Mouse (Mus musculus): Measurements from ENCODE around the gene Zfp609. TPM values are rescaled to one million over a fixed set of nuclear protein-coding genes. Genes with fewer than 3 reads are reported as not detected.

The Zfp609 gene
- total and polyA plus RNA-seq, 2 experiments: 2.8 to 4.4 TPM

DNA sequence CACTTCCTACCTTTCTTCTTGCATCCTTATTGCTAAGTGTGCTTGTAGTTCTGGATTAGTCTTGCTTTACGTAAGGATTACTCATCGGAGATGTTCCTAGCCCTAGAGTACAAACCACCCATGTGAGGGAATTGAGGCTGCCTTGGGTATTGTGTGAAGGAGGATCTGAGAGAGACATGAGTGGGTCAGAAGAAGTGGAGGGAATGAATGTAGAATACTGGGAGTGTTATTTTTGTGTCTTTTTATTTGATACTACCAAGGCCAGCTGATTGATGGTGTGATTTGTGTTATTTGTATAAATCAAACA lies 145.8 kb downstream of the Zfp609 start:
- TF ChIP-seq CTCF (IDR thresholded peaks at IDR 0.05; ENCODE audit: low read depth, low read length): no peak
- TF ChIP-seq POLR2A (IDR thresholded peaks at IDR 0.05; ENCODE audit: extremely low read depth, insufficient read depth, low read length): no peak
- Histone ChIP-seq H3K4me3 (ENCODE audit: insufficient read depth, low read depth, low read length) (no peak overlapping the region), H3K79me2 (ENCODE audit: control insufficient read depth, insufficient read depth, low read length) (peaks cover 27% of the 10 kb centered on the region; the same call in 1 of the 2 replicates), H3K36me3 (ENCODE audit: control insufficient read depth, insufficient read depth, low read length) (peaks cover 5% of the 10 kb centered on the region; the same call in 1 of the 2 replicates), H3K4me1 (ENCODE audit: control insufficient read depth, insufficient read depth, low read length) (peaks cover 24% of the 10 kb centered on the region), H3K27me3 (ENCODE audit: control insufficient read depth, insufficient read depth, low read length) (no peaks in the 10 kb centered on the region), H3K27ac (replicated peaks; ENCODE audit: insufficient read depth, low read depth, low read length) (0 out of 2 replicates have a peak overlapping the region, but pooled peaks have one; percentile 18), H3K9ac (ENCODE audit: low read depth, low read length) (no peak overlapping the region)
- no peak for DNase-seq (ENCODE audit: extremely low read depth, low read depth, low spot score)
- WGBS: 90% methylated on average over 2 of the region's 2 CpGs

DNA sequence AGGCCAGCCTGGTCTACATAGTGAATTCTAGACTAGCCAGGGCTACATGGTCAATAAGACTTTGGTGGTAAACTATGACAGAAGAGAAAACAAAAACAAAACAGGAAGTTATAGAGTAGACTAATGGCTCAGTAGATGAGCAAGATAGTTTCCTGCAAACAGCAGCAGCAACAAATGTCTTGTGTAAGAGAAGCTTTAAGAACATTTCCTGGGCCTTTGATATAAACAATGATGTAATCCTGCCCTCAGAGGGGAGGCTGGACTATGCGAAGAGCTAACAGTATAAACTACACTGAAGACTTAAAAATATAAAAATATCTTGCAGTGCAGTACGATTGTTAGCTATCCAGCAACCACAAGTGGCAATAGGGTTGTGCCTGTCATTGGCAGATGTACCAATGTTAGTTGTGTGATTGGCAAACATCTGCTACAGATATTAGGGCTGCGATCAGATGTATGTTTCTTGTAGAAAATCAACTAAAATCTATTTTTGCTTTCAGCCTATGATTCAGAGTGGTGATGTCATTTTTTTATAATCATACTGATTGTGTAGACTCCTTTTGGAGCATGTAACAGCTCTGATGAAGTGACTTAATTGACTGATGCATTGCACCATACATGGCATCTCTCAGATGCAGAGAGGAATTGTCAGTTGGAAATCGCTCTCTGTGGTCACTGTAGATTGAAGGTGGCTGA lies 146.3 kb downstream of the Zfp609 start:
- H3K4me3 ChIP-seq (ENCODE audit: insufficient read depth, low read depth, low read length): no peak overlapping the region
- peak; percentile 37 for DNase-seq (ENCODE audit: extremely low read depth, low read depth, low spot score)
- H3K9ac ChIP-seq (ENCODE audit: low read depth, low read length): no peak overlapping the region
- H3K36me3 ChIP-seq (ENCODE audit: control insufficient read depth, insufficient read depth, low read length): no peaks in the 10 kb centered on the region
- no peaks in the 10 kb centered on the region for H3K27me3 ChIP-seq (ENCODE audit: control insufficient read depth, insufficient read depth, low read length)
- H3K4me1 ChIP-seq (ENCODE audit: control insufficient read depth, insufficient read depth, low read length): peaks cover 24% of the 10 kb centered on the region
- H3K79me2 ChIP-seq (ENCODE audit: control insufficient read depth, insufficient read depth, low read length): peaks cover 27% of the 10 kb centered on the region; the same call in 1 of the 2 replicates
- TF ChIP-seq POLR2A (IDR thresholded peaks at IDR 0.05; ENCODE audit: extremely low read depth, insufficient read depth, low read length) (no peak), CTCF (IDR thresholded peaks at IDR 0.05; ENCODE audit: low read depth, low read length) (no peak)
- WGBS: 50% methylated on average over 4 of the region's 4 CpGs
- H3K27ac ChIP-seq (replicated peaks; ENCODE audit: insufficient read depth, low read depth, low read length): peak overlapping the region; percentile 42; the same call in 1 of the 2 replicates

DNA sequence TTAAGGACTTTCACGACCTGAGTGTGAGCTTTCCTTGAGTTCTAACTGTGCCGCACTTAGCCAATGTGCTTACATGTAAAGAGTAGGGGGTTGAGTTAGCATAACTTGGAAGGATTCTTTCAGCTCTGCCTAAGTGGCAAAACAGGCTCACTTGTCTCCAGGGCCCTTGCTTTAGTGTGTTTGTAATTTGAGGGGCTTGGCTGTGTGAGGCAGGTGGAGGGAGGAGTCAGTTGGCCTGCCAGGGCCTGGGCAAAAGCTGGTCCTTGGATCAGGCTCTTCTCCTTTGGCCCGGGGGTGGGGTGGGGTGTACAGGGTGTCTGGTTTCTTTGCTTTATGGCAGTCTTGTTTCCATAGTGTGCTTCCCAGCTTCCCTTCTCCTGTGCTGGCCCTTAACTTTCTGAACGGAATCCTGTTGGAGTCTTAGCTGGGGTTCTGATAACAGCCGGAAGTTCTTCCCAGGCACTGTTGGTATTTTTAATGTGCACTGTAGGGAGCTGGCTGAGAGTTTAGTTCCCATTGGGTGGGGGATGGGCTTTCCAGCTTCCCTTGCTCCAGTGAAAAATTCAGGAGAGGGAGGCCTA lies 148.1 kb downstream of the Zfp609 start:
- TF ChIP-seq POLR2A (IDR thresholded peaks at IDR 0.05; ENCODE audit: extremely low read depth, insufficient read depth, low read length): no peak
- TF ChIP-seq CTCF (IDR thresholded peaks at IDR 0.05; ENCODE audit: low read depth, low read length): no peak
- peaks cover 20% of the 10 kb centered on the region; the same call in 1 of the 2 replicates for H3K79me2 ChIP-seq (ENCODE audit: control insufficient read depth, insufficient read depth, low read length)
- WGBS: 38% methylated on average over 5 of the region's 5 CpGs
- no peaks in the 10 kb centered on the region for H3K36me3 ChIP-seq (ENCODE audit: control insufficient read depth, insufficient read depth, low read length)
- H3K27me3 ChIP-seq (ENCODE audit: control insufficient read depth, insufficient read depth, low read length): no peaks in the 10 kb centered on the region
- H3K4me1 ChIP-seq (ENCODE audit: control insufficient read depth, insufficient read depth, low read length): peaks cover 26% of the 10 kb centered on the region
- peak overlapping the region; percentile 76 for H3K27ac ChIP-seq (replicated peaks; ENCODE audit: insufficient read depth, low read depth, low read length)
- H3K9ac ChIP-seq (ENCODE audit: low read depth, low read length): peak overlapping the region; percentile 53
- peak; percentile 38 for DNase-seq (ENCODE audit: extremely low read depth, low read depth, low spot score)
- peak overlapping the region; percentile 40; the same call in 1 of the 2 replicates for H3K4me3 ChIP-seq (ENCODE audit: insufficient read depth, low read depth, low read length)

DNA sequence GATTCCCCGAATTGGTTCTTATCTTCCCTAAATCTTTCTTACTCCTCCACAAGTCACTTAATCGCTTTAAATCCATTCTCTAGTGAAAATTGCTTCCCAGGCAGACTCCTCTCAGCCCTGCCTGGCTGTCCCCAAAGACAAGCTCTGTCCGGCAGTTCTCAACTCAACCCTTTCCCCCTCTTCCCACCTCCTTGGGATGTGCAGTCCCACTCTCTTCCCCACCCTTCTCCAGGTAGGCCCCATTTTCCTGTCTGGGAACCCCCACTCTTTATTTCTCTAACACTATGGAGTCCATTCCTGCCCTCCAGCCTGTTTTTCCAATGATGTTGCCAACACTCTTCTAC lies 150.3 kb downstream of the Zfp609 start:
- Histone ChIP-seq H3K4me1 (ENCODE audit: control insufficient read depth, insufficient read depth, low read length) (peaks cover 26% of the 10 kb centered on the region), H3K79me2 (ENCODE audit: control insufficient read depth, insufficient read depth, low read length) (peaks cover 16% of the 10 kb centered on the region; the same call in 1 of the 2 replicates), H3K36me3 (ENCODE audit: control insufficient read depth, insufficient read depth, low read length) (no peaks in the 10 kb centered on the region), H3K4me3 (ENCODE audit: insufficient read depth, low read depth, low read length) (peak overlapping the region; percentile 74), H3K27me3 (ENCODE audit: control insufficient read depth, insufficient read depth, low read length) (no peaks in the 10 kb centered on the region), H3K27ac (replicated peaks; ENCODE audit: insufficient read depth, low read depth, low read length) (peak overlapping the region; percentile 12), H3K9ac (ENCODE audit: low read depth, low read length) (peak overlapping the region; percentile 81)
- TF ChIP-seq POLR2A (IDR thresholded peaks at IDR 0.05; ENCODE audit: extremely low read depth, insufficient read depth, low read length): no peak
- TF ChIP-seq CTCF (IDR thresholded peaks at IDR 0.05; ENCODE audit: low read depth, low read length): no peak
- 16% methylated on average over 3 of the region's 3 CpGs for WGBS
- DNase-seq (ENCODE audit: extremely low read depth, low read depth, low spot score): no peak

DNA sequence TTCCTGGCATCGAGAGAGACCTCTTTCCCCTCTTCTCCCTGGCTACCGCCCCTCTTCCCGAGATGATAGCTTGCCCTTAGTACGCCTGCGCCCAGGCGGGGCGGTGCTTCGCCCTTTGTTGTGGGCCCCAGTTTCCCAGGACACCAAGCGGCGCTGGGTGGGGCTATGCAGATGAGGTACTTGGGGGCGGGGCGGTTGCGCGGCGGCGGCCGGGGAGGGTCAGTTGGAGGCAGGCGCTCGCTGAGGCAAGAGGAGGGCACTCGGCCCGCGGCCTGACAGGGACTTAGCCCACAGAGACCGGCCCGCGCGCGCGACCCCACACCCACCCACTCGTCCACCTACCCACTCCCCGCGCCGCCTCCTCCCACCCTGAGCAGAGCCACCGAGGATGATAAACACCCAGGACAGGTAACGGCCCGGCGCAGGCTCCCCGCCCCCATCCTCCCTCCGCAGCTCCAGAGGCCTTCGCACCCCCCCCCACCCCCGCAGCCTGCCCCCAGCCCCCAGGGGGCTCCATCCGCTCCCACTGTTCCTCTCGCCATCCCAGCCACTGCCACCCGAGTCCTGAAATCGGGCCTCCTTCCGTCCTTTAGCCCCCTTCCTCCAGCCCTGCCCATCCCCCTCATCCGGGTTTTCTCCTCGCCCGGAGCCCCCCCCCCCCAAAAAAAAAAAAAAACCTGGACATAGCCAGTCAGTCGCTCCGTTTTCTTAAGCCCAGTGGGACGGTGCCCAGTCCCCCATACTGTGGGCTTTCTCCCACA lies 150.8 kb downstream of the Zfp609 start:
- DNase-seq (ENCODE audit: extremely low read depth, low read depth, low spot score): peak; percentile 77
- TF ChIP-seq CTCF (IDR thresholded peaks at IDR 0.05; ENCODE audit: low read depth, low read length) (no peak), POLR2A (IDR thresholded peaks at IDR 0.05; ENCODE audit: extremely low read depth, insufficient read depth, low read length) (peak; percentile 41; the same call in 1 of the 2 replicates)
- H3K4me3 ChIP-seq (ENCODE audit: insufficient read depth, low read depth, low read length): peak overlapping the region; percentile 74
- H3K27ac ChIP-seq (replicated peaks; ENCODE audit: insufficient read depth, low read depth, low read length): peak overlapping the region; percentile 12; the same call in 1 of the 2 replicates
- H3K27me3 ChIP-seq (ENCODE audit: control insufficient read depth, insufficient read depth, low read length): no peaks in the 10 kb centered on the region
- no peaks in the 10 kb centered on the region for H3K36me3 ChIP-seq (ENCODE audit: control insufficient read depth, insufficient read depth, low read length)
- H3K4me1 ChIP-seq (ENCODE audit: control insufficient read depth, insufficient read depth, low read length): peaks cover 28% of the 10 kb centered on the region
- H3K9ac ChIP-seq (ENCODE audit: low read depth, low read length): peak overlapping the region; percentile 81
- under 1% methylated on average over 38 of the region's 51 CpGs for WGBS
- peaks cover 14% of the 10 kb centered on the region; the same call in 1 of the 2 replicates for H3K79me2 ChIP-seq (ENCODE audit: control insufficient read depth, insufficient read depth, low read length)
